Mouse (Mus musculus) testis, adult 2 months (tissue): ENCODE measurements around the gene Pak1ip1.

Experiments used
- CTCF ChIP-seq: fragments of 200-500 bp; IDR thresholded peaks from 2 replicates; pipeline ENCODE4 v1.5.1; 2012; ENCODE audit warnings: low read depth, mild to moderate bottlenecking, inconsistent platforms, low read length, moderate library complexity; ENCODE audit not compliant: control insufficient read depth, insufficient read depth, insufficient replicate concordance
- POLR2A ChIP-seq: fragments of 200-500 bp; IDR thresholded peaks from 2 replicates; pipeline ENCODE4 v1.6.1; 2012; ENCODE audit warnings: low read depth, mild to moderate bottlenecking, inconsistent platforms, low read length, moderate library complexity; ENCODE audit not compliant: control insufficient read depth

- no peak for TF ChIP-seq POLR2A
- no peak for TF ChIP-seq CTCF
These were observed 27.8 kb upstream of the Pak1ip1 start for GRCm38 (mm10) chr13:40972976-40973375.
